Comparison of ENCODE assay signal across 13 mouse cellular contexts in the genomic region with DNA sequence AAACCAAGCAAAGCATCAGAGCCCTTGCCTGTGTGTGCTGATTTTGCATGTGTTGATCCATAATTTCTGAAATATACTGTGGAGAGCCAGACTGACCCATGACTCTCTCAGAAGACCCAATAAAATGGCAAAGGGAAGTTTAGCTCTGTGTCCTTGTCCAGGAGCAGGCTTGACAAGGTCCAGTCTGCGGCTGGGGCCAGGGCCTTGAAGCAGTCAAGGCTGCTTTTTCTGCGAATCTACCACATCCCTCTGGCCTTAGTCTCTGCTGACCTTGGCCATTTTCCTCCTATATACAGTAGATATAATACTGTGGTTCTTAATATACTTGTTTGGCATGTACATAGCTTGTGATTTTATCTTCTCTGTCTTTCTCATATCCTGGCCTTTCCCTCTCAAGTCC.
"Had no signal": no experiment of that assay in that cellular context is flagged by ENCODE, and none has a peak within 500 bp of the region (broad histone marks: within the 10 kb centered on the region; RNA-seq: fewer than 3 reads in every experiment).

No protein-coding gene starts in this region.

- DNase-seq: gastrocnemius, adult 2 months; gastrocnemius, postnatal 10 days; gastrocnemius, postnatal 25 days; heart, adult 18-20 months; heart, postnatal 10 days; kidney, adult 11 months; kidney, adult 2 months; kidney, adult 9 months; kidney, postnatal 14 days; kidney, postnatal 36 days; layer of hippocampus, adult 9-11 months; layer of hippocampus, postnatal 36 days; left cerebral cortex, postnatal 4 days had no signal
